Comparison of ENCODE assay signal across 15 mouse cellular contexts in genomic region chr13:97394756-97395454, GRCm38 (mm10).
"Had no signal": no experiment of that assay in that cellular context is flagged by ENCODE, and none has a peak within 500 bp of the region (broad histone marks: within the 10 kb centered on the region; RNA-seq: fewer than 3 reads in every experiment).

No protein-coding gene starts in this region.

- H3K4me3 ChIP-seq: limb, embryonic 15.5 days; liver, embryonic 12.5 days; midbrain, embryonic 10.5 days; neural tube, embryonic 15.5 days had no signal

- H3K9me3 ChIP-seq: limb, embryonic 15.5 days; liver, embryonic 12.5 days; midbrain, embryonic 10.5 days; neural tube, embryonic 15.5 days had no signal

- H3K27ac ChIP-seq: kidney, postnatal 0 days; limb, embryonic 15.5 days; liver, embryonic 12.5 days; midbrain, embryonic 10.5 days; neural tube, embryonic 15.5 days had no signal

- ATAC-seq: liver, embryonic 12.5 days had no signal

- H3K27me3 ChIP-seq: limb, embryonic 15.5 days; neural tube, embryonic 15.5 days had no signal

- H3K9ac ChIP-seq: limb, embryonic 15.5 days; liver, embryonic 12.5 days; lung, embryonic 14.5 days; neural tube, embryonic 15.5 days had no signal

- H3K36me3 ChIP-seq: limb, embryonic 15.5 days; liver, embryonic 12.5 days; midbrain, embryonic 10.5 days; neural tube, embryonic 15.5 days had no signal

- DNase-seq: kidney, adult 8-10 months; kidney, postnatal 36 days; lung, embryonic 14.5 days; lung, postnatal 10 days; lung, postnatal 4 days; midbrain, embryonic 14.5 days; right cerebral cortex, postnatal 4 days; spleen, adult 18-20 months; thymus, adult 18-20 months; thymus, postnatal 14 days had no signal

- H3K4me1 ChIP-seq: liver, embryonic 12.5 days had no signal

- H3K4me2 ChIP-seq: limb, embryonic 15.5 days; liver, embryonic 12.5 days; lung, embryonic 14.5 days; neural tube, embryonic 15.5 days had no signal
